Mouse (Mus musculus) small intestine, adult 2 months (tissue): ENCODE data around the gene Magi1.

ENCODE experiments used
- CTCF ChIP-seq: fragments of 200-500 bp; IDR thresholded peaks from 2 replicates; pipeline ENCODE4 v1.5.1; 2012; ENCODE audit warnings: low read depth, mild to moderate bottlenecking, control low read depth, inconsistent platforms, low read length, moderate library complexity, mixed read lengths; ENCODE audit not compliant: insufficient replicate concordance, insufficient read length; ENCODE audit errors: extremely low read depth
- POLR2A ChIP-seq: fragments of 200-500 bp; IDR thresholded peaks from 2 replicates; pipeline ENCODE4 v1.6.1; 2012; ENCODE audit warnings: low read depth, mild to moderate bottlenecking, control low read depth, inconsistent platforms, low read length, moderate library complexity

DNA sequence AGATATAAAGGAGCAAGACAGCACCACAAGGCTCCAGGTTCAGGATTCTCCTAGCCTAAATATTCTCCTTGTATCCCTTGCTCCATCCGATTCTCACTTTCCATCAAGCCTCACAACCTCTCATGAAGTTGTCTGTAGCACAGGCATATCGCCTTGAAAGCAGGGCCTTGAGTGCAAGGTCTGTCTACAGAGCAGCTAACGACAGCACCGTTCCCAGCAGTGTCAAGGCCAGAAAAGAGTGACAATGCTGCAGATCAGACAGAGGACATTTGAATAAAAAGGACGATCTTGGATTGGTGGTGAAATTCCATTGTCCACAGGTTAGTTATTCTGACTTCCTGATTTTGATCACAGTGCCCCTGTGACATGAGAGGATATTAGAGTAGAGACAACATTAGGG, 421.5 kb downstream of the Magi1 start:
- no peak for TF ChIP-seq CTCF
- TF ChIP-seq POLR2A = no peak
